Mouse (Mus musculus) frontal cortex, postnatal 25 days (tissue): ENCODE measurements around the gene Fbxl13.
"Not testable (repeated sequence)": the region's sequence is repeated elsewhere in the genome, so short reads cannot be mapped to it uniquely, and the experiment has no call there.

Experiments used
- DNase-seq, 2 experiments: peaks; one replicate each; pipeline ENCODE4 v3.0.0; 2022; ENCODE audit warnings: low spot score in 2 of 2

The Fbxl13 gene

DNA sequence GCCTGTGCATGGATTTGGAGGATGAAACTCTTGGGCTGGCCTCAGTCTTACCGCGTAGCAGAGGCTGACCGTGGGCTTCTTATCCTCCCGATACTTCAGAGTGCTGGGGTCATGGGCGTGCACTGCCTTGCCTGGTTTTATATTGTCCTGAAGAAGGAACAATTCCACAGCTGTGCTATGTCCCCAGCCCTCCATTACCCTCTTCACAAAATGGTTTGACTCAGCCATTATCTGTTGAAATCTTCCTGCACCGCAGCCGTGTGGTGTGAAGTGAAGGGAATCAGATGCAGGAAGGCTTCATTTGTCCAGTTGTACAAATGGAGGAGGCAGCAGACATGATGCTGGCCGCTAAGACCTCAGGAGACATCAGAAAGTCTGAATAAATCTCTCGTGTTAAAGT is 11.5 kb upstream of the Fbxl13 start:
- no peak for DNase-seq

- DNase-seq = no peak
These were observed 6.6 kb upstream of the Fbxl13 start for GRCm38 (mm10) chr5:21651885-21652612.

DNA sequence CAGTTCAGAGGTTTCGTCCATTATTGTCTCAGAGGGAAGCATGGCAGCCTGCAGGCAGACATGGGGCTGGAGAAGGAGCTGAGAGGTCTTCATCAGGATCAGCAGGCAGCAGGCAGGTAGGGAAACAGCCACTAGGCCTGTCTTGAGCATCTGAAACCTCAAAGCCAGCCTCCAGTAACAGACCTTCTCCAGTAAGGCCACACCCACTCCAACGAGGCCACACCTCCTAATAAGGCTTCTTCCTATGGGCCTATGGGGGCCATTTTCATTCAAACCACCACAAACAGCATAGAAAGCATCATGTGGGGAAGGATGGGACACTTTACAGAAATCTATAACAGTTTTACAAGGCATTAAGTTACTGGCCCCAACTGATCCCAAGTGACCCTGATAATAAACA is 5.3 kb upstream of the Fbxl13 start:
- DNase-seq = no peak

DNA sequence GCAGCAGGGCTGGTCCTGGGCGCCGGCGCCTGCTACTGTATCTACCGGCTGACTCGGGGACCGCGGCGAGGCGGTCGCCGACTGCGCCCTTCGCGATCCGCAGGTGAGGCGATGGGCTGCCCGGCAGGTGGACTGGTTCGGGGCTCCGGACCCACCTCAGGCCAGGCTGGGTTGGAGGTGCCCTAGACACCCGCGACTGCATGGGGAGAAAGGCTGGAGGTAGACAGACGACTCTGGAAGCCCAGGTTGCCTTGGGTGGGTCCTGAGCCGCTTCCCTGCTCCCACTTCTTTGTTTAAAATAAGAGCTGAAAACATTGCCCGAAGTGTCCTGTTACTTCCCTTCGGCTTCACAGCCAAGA is 678 bp upstream of the Fbxl13 start:
- no peak for DNase-seq

DNA sequence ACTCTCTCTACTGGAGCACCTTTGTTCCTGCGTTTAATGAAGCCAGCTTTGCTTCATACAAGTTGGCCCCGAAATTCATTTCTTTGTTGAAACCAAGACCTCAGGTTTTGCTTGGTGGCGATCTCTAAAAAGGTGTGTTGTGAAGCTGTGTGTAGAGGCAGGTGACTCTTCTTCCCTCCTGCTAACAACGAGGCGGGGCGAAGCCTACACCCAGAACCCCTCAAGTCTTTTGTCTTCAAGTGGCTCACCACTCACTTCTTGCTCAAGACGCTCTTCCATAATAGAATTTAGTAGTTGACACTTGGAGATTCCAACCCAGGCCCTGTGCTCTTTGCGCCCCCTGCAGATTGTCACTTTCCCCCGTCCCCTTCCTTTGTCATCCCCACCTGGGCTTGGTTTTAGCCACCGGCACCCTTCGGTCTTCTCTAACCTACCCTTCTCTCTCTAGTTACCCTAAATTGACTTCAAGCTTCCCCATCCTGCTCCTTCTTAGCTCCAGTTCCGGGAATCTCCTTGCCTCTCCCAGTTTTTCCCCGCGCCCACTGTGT is 469 bp downstream of the Fbxl13 start:
- DNase-seq = no peak

- DNase-seq = no peak
These were observed 1.8 kb downstream of the Fbxl13 start for GRCm38 (mm10) chr5:21643606-21644005.

DNA sequence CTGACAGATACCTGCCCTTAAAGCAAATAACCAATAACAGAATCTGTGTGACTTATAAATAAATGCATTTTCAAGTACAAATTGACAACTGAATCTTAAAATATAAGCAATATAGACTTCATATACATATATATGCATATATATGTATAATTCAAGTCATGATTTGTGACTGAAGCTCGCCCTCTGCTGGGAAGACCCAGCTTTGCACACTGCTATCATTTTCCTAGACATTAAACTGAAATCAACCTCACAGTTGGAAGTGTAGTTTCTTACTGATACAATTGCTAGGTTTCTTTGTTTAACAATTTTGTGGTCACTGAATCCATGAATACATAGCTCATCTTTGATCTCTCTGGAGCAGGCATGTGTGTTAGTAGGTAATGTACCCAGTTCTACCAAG is 4.5 kb downstream of the Fbxl13 start:
- DNase-seq = peak; percentile 55 to 71

- DNase-seq = no peak
These were observed 19.5 kb downstream of the Fbxl13 start for GRCm38 (mm10) chr5:21625916-21626315.

DNA sequence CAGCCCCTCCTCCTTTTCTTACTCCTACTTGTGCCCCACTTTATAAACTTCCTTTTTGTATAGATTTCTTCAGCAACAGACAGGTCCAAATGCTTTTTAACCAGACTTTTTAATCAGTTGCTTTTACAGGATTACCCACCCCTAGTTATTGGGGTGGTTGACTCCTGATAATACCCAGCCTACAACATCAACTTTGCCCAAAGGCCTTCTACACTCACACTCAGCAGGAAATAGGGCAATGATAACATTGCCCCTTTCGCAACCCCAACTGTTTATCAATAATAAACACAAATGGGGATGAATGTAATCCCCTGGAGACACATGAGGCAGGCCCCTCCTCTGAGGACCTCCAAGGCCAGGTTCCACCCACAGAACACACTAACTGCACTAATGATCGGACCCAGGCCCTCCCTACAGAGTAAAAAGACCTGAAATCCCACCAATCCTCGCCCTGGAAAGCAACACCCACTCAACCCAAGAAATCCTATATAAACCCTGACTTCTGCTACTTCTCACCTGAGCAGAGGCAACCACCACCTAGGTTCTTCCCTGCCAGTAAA is 28.9 kb downstream of the Fbxl13 start:
- no peak for DNase-seq

DNA sequence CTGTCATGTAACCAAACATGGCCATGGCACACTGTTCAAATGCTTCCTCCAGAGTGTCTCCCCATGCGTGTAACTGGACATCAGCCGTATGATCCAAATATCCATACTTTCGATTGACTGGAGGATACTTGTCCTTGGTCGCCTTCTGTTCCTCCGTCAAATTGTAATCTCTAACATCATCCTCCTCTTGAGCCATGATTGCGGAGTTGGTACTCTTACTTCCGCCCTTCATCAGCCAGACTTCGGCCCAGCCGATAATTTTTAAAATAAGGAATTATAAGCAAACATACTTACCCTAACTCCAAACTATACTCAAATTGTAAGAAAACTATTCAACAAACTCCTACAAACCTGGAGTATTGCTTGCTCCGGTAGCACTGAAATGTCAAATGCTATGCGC is 31.1 kb downstream of the Fbxl13 start:
- not testable (repeated sequence) for DNase-seq

DNA sequence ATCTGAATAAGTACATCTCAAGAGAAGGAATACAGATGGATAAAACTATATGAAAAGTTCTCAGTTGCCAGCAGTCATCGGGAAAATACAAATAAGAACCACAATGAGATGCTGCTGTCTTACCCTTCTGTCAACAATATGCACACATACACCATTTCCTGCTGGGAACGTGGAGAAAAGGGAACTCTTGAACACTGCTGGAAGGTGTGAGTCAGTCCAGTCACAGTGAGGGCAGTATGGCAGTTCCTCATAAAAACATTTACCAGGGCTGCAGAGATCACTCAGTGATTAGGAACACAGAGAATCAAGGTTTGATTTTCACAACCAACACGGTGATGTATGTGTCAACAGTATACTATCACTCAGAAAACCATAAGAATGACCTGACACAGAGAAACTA is 34.4 kb downstream of the Fbxl13 start:
- no peak for DNase-seq

- peak in 1 of 2 experiments; percentile 13 for DNase-seq
These were observed 36.8 kb downstream of the Fbxl13 start for GRCm38 (mm10) chr5:21608311-21609304.

- no peak for DNase-seq
These were observed 39.5 kb downstream of the Fbxl13 start for GRCm38 (mm10) chr5:21605936-21606335.

- no peak for DNase-seq
These were observed 45.5 kb downstream of the Fbxl13 start for GRCm38 (mm10) chr5:21599961-21600360.

DNA sequence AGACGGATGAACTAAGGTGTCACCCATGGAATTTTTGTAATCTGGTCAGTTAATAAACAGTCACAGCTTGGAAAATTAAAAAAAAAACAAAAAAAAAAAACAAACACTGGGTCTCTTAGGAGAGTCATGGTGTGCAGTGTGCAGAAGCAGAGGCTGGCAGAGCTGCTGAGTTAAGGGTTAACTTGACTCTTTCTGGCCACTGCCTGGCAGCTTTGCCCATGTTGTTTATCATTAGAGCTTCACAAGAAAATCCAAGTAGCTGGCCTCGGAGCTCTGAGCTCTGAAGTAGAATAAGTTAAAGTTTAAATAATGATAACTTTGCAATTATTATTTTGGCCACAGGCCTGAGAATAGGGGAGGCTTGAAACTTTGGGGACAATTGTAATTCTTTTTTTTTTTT is 45.9 kb downstream of the Fbxl13 start:
- DNase-seq = not testable (repeated sequence)

DNA sequence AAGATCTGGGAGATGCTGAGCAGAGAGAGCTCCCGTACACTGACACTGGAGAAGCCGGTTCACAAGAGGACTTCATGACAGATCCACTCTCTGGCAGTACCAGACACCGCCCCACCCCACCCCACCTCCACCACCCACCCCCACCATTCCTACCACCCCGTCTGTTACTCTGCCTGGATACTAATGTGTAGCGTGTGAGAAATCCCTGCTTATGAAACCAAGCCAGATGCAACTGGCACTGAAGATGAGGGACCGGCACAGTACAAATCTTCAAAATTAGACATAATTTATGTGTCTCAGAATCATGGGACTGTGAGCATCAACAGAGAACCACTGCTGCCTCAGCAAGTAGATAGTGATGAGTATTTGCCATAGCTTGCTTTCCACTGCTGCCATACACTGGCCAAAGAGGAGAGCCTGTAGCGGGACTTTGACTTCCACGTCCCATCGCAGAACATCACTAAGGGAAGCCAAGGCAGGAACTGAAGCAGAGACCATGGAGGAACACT is 52.2 kb downstream of the Fbxl13 start:
- no peak for DNase-seq

GRCm38 (mm10) chr5:21592106-21592505 is 53.3 kb downstream of the Fbxl13 start:
- no peak for DNase-seq

DNA sequence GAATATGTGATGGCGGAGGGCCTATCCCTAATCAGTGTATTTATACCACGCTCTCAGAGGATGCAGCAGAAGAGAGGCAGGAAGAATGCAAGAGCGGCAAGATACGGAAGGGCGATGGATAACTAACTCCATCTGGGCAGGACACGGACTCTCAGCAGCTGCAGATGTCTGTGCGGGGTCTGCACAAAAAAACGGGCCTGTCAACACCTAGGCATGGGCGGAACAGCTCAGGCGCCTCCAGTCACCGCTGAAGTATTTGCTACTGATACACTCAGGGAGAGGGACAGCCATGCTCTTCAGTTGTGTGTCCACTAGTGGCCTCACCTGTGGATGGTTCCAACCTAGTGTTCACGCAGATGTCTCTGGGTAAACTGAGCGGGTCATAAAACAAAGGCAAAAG is 57.2 kb downstream of the Fbxl13 start:
- no peak for DNase-seq

GRCm38 (mm10) chr5:21587683-21588082 is 57.8 kb downstream of the Fbxl13 start:
- DNase-seq = no peak

DNA sequence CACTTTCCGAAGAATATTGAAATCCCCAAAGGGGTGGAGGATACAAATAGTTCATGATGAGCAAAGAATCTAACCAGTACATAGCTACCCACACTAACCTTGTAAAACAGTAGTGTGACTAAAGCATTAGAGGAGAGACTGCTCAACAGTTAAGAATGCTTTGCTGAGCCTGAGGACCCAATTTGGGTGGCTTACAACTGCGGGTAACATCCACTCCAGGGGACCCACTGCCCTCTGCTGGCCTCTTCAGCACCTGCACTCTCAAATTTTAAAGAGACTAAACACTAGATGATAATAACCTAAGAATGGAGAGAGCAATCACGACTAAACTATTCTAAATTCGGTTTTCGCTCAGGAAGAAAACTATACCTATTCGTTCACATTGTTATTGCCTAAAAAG is 58.7 kb downstream of the Fbxl13 start:
- DNase-seq = no peak

DNA sequence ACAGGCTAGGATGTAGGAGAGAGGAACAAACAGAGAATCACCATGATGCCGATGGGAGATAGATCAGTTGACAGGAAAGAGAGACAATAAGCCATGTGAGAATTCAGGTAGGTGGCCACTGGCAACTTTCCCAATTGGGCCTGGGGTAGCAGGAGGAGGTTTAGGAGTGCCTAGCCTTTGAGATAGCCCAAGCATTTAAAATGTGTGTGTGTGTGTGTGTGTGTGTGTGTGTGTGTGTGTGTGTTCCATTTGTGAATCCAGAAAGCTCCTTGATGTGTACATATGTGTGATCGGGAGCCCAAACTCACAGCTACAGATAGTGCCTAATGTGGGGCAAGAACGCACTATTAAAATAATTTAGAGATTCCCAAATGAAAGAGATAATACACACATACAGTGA is 67.3 kb downstream of the Fbxl13 start:
- DNase-seq = no peak

DNA sequence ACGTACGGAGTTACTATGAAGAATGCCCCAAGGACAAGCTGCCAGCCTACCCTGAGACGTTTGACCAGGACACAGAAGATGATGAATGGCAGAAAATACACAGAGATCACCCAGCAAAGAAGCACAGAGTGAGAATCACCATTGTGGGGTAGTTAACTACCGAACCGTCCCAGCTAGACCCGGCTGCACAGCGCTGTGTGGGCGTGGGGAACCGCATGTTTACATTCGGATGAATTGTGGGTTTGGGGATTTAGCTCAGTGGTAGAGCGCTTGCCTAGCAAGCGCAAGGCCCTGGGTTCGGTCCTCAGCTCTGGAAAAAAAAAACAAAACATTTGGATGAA is 70.3 kb downstream of the Fbxl13 start:
- no peak for DNase-seq
